Mouse (Mus musculus): ENCODE data around the gene Mrpl54. TPM values are rescaled to one million over a fixed set of nuclear protein-coding genes. Genes with fewer than 3 reads are reported as not detected.

Mrpl54 gene
- polyA plus RNA-seq, 2 experiments, result 124 to 202 TPM

DNA sequence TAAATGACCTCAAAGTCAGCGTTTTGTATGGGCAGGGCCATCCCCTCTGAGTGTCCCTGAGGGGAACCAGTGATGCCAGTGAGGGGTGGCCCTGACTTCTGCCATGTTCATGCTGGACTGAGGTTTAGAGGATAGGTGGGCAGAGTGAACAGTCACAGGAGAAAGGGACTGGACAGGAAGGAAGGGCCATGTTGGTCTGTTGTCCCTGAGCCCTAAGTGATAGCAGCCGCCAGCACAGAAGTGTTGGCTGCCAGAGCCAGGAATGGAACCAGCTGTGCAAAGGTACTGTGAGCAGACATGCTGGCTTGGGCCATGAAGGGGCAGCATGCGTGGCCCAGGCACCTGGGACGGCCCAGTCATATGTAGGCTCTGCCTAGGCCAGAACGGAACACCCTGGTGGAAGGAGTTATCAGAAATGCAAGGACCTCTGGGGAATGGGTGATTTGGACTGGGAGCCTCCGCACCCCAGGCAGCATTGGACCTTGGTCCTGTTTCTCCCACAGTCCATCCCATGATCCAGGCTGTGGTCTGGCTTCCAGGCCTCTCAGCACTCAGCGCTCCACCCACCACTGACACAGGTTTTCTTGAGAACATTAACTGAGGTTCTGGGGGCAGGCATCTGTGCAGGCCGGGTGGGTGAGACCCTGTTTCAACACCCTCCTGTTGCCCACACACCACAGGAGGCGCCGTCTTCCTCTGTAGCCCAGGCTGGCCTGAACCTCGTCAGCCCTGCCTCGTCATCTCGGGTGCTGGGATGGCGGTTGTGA, 33.0 kb upstream of the Mrpl54 start:
- Histone ChIP-seq H3K4me2 (replicated peaks; ENCODE audit: low read depth, low read length, severe bottlenecking) (no peak overlapping the region), H3K27ac (replicated peaks; ENCODE audit: low read depth, low read length) (no peak overlapping the region), H3K9ac (ENCODE audit: low read depth, low read length, severe bottlenecking) (no peak overlapping the region), H3K9me3 (ENCODE audit: control insufficient read depth, low read length) (no peaks in the 10 kb centered on the region), H3K27me3 (ENCODE audit: control insufficient read depth, insufficient read depth, low read length) (no peaks in the 10 kb centered on the region), H3K4me1 (ENCODE audit: control insufficient read depth, insufficient read depth, low read length) (peaks cover 2% of the 10 kb centered on the region; the same call in 1 of the 2 replicates), H3K36me3 (ENCODE audit: control insufficient read depth, insufficient read depth, low read length) (0 out of 2 replicates have a peak, but pooled peaks cover 3% of the 10 kb centered on the region), H3K4me3 (replicated peaks; ENCODE audit: low read length) (no peak overlapping the region)
- TF ChIP-seq POLR2A (IDR thresholded peaks at IDR 0.05; ENCODE audit: borderline replicate concordance, extremely low read depth, insufficient read depth, insufficient read length), result no peak
- no peak for ATAC-seq (ENCODE audit: low FRiP score, low read depth)
- WGBS, result 88% methylated on average over 14 of the region's 14 CpGs
- DNase-seq (ENCODE audit: low spot score), result no peak

DNA sequence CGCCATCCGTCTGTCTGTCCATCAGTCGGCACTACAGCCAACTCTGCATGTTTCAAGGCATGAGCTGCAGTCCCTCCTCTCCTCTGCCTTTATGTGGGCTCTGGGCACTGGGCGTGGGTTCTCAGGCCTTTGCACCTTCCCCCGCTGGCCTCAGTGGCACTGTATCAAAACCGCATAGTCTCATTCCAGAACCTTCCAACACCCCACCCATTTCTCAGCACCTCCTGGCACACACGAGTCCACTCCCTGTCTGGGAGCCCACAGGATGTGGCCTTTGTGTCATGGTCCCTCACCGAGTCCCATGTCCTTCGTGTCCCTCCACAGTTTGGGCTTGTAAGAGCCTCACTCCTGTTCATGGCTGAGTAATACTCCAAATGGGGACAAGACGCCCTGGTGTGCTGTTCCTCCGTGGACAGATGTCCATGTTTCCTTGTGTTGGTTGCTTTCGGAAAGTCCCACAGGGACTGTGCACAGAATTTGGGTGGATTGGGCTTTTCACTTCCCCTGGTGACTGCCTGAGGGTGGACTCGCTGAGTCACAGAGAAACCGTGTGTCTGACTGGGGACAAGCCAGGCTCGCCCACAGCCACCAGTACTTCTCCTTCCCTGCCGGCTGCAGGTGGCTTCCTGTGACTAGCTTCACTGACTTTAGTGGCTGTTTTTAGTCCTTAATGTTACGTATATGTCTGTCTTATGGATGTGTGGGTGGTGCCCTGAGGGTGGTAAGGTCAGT, 31.8 kb upstream of the Mrpl54 start:
- no peak for ATAC-seq (ENCODE audit: low FRiP score, low read depth)
- no peaks in the 10 kb centered on the region for H3K27me3 ChIP-seq (ENCODE audit: control insufficient read depth, insufficient read depth, low read length)

DNA sequence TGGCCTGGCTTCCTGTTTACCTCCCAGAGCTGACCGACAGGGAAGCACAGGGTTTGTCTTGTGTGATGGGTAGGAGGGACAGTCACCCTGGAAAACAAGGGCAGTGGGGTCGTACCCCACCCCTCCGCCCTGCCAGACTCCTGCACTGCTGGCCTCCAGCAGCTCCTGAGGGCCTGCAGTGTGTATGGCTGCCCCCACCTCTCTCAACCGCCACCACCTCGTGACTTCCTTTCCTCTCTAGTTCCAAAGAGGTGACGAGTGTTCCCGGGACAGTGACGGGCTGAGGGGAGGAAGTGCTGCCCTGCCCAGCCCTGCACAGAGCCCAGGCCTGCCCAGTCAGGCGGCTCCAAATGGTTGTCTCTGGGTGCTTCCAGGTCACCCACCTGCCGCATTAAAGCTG, 31.1 kb upstream of the Mrpl54 start:
- no peak for TF ChIP-seq POLR2A (IDR thresholded peaks at IDR 0.05; ENCODE audit: borderline replicate concordance, extremely low read depth, insufficient read depth, insufficient read length)
- no peaks in the 10 kb centered on the region for H3K27me3 ChIP-seq (ENCODE audit: control insufficient read depth, insufficient read depth, low read length)
- no peak for ATAC-seq (ENCODE audit: low FRiP score, low read depth)
- H3K9ac ChIP-seq (ENCODE audit: low read depth, low read length, severe bottlenecking), result no peak overlapping the region
- H3K27ac ChIP-seq (replicated peaks; ENCODE audit: low read depth, low read length), result 0 out of 2 replicates have a peak overlapping the region, but pooled peaks have one; percentile 38
- no peak overlapping the region for H3K4me3 ChIP-seq (replicated peaks; ENCODE audit: low read length)
- H3K4me2 ChIP-seq (replicated peaks; ENCODE audit: low read depth, low read length, severe bottlenecking), result no peak overlapping the region
- H3K36me3 ChIP-seq (ENCODE audit: control insufficient read depth, insufficient read depth, low read length), result 0 out of 2 replicates have a peak, but pooled peaks cover 3% of the 10 kb centered on the region
- no peak for DNase-seq (ENCODE audit: low spot score)
- H3K9me3 ChIP-seq (ENCODE audit: control insufficient read depth, low read length), result no peaks in the 10 kb centered on the region
- peaks cover 14% of the 10 kb centered on the region for H3K4me1 ChIP-seq (ENCODE audit: control insufficient read depth, insufficient read depth, low read length)
- WGBS, result 45% methylated on average over 10 of the region's 10 CpGs

More for the DNA sequence above, 31.8 kb upstream of the Mrpl54 start:
- Histone ChIP-seq H3K9me3 (ENCODE audit: control insufficient read depth, low read length) (no peaks in the 10 kb centered on the region), H3K36me3 (ENCODE audit: control insufficient read depth, insufficient read depth, low read length) (0 out of 2 replicates have a peak, but pooled peaks cover 3% of the 10 kb centered on the region), H3K9ac (ENCODE audit: low read depth, low read length, severe bottlenecking) (no peak overlapping the region), H3K4me2 (replicated peaks; ENCODE audit: low read depth, low read length, severe bottlenecking) (no peak overlapping the region), H3K4me3 (replicated peaks; ENCODE audit: low read length) (no peak overlapping the region), H3K4me1 (ENCODE audit: control insufficient read depth, insufficient read depth, low read length) (peaks cover 14% of the 10 kb centered on the region), H3K27ac (replicated peaks; ENCODE audit: low read depth, low read length) (no peak overlapping the region)
- DNase-seq (ENCODE audit: low spot score), result no peak
- 94% methylated on average over 17 of the region's 17 CpGs for WGBS
- no peak for TF ChIP-seq POLR2A (IDR thresholded peaks at IDR 0.05; ENCODE audit: borderline replicate concordance, extremely low read depth, insufficient read depth, insufficient read length)

DNA sequence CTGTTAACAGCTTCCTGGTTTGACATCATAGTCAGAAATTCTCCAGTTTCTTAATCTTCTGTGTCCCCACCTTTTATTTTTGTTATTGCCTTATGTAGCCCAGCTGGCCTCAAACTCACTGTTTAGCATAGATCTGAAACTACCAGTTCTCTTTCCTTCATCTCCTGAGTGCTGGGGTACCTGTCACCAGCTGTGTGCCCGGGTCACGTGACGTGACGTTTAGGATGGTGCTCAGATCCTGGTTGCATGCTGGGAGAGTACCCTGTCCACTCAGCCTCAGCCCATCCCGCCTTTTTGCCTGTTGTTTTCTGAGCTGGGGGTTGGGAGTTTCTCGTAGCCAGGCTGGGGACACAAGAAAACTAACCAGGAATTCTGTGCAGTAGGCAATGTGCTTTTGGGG, 30.5 kb upstream of the Mrpl54 start:
- ATAC-seq (ENCODE audit: low FRiP score, low read depth) (no peak), DNase-seq (ENCODE audit: low spot score) (no peak)
- TF ChIP-seq POLR2A (IDR thresholded peaks at IDR 0.05; ENCODE audit: borderline replicate concordance, extremely low read depth, insufficient read depth, insufficient read length), result no peak
- no peaks in the 10 kb centered on the region for H3K9me3 ChIP-seq (ENCODE audit: control insufficient read depth, low read length)
- WGBS, result 78% methylated on average over 6 of the region's 6 CpGs
- no peak overlapping the region for H3K27ac ChIP-seq (replicated peaks; ENCODE audit: low read depth, low read length)
- H3K4me3 ChIP-seq (replicated peaks; ENCODE audit: low read length), result no peak overlapping the region
- H3K27me3 ChIP-seq (ENCODE audit: control insufficient read depth, insufficient read depth, low read length), result 0 out of 2 replicates have a peak, but pooled peaks cover 2% of the 10 kb centered on the region
- no peak overlapping the region for H3K4me2 ChIP-seq (replicated peaks; ENCODE audit: low read depth, low read length, severe bottlenecking)
- 0 out of 2 replicates have a peak, but pooled peaks cover 3% of the 10 kb centered on the region for H3K36me3 ChIP-seq (ENCODE audit: control insufficient read depth, insufficient read depth, low read length)
- H3K9ac ChIP-seq (ENCODE audit: low read depth, low read length, severe bottlenecking), result no peak overlapping the region
- peaks cover 14% of the 10 kb centered on the region for H3K4me1 ChIP-seq (ENCODE audit: control insufficient read depth, insufficient read depth, low read length)

DNA sequence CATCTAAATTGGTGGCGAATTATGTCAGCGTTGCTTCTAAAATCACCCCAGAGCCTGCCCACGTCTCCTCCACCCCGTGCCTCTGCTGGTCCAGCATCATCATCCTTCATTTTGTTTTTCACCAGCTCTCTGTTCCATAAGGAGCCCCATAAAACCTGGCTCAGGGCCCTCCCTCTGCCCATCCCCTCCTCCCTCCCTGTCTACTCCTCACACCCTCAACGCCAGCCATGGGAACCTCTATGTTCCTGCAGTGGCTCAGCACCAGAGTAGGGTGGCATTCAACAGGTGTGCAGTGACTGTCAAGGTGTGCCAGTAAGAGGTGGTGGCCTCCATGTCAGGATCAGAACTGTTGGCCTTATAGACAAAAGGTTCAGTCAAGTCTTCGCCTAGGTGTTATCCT, 28.5 kb upstream of the Mrpl54 start:
- no peak overlapping the region for H3K4me2 ChIP-seq (replicated peaks; ENCODE audit: low read depth, low read length, severe bottlenecking)
- peaks cover 14% of the 10 kb centered on the region for H3K4me1 ChIP-seq (ENCODE audit: control insufficient read depth, insufficient read depth, low read length)
- H3K9ac ChIP-seq (ENCODE audit: low read depth, low read length, severe bottlenecking), result no peak overlapping the region
- DNase-seq (ENCODE audit: low spot score) (no peak), ATAC-seq (ENCODE audit: low FRiP score, low read depth) (no peak)
- no peak overlapping the region for H3K4me3 ChIP-seq (replicated peaks; ENCODE audit: low read length)
- H3K27ac ChIP-seq (replicated peaks; ENCODE audit: low read depth, low read length), result no peak overlapping the region
- H3K9me3 ChIP-seq (ENCODE audit: control insufficient read depth, low read length), result no peaks in the 10 kb centered on the region
- 91% methylated on average over 6 of the region's 6 CpGs for WGBS
- H3K27me3 ChIP-seq (ENCODE audit: control insufficient read depth, insufficient read depth, low read length), result peaks cover 8% of the 10 kb centered on the region; the same call in 1 of the 2 replicates
- H3K36me3 ChIP-seq (ENCODE audit: control insufficient read depth, insufficient read depth, low read length), result 0 out of 2 replicates have a peak, but pooled peaks cover 3% of the 10 kb centered on the region
- TF ChIP-seq POLR2A (IDR thresholded peaks at IDR 0.05; ENCODE audit: borderline replicate concordance, extremely low read depth, insufficient read depth, insufficient read length), result no peak

Measured in limb, embryonic 14.5 days (tissue).